Mouse (Mus musculus) left cerebral cortex, postnatal 14 days (tissue): ENCODE measurements around the gene Pdk4. TPM values are rescaled to one million over a fixed set of nuclear protein-coding genes. Genes with fewer than 3 reads are reported as not detected.

Experiments used
- DNase-seq, 2 experiments: peaks; one replicate each; pipeline ENCODE4 v3.0.0; 2021 to 2022; ENCODE audit warnings: low spot score in 2 of 2, mixed read lengths in 1 of 2
- intact Hi-C: fragments of 180-260 bp; cut with DNase I; formaldehyde crosslinking; loops from one replicate; pipeline ENCODE4 v1.15.1; 2025
- long read RNA-seq, 2 experiments: library from polyadenylated mRNA; stranded (forward); transcript quantifications; one replicate each; pipeline ENCODE4 v2.0.0; 2021
- total RNA-seq, 2 experiments: library from RNA; stranded (reverse); gene quantifications; 2 replicates each; pipeline ENCODE4 v1.2.3; 2021

Gene Pdk4
- 10 to 100 TPM in 1 of 2 experiments, 1 to 10 TPM in 1; 9.4 to 10.6 TPM for total RNA-seq
- long read RNA-seq, experiment 1, transcript Pdk4-201 (11 exons, 3,484 nt): major isoform, 5 of 6 reads
- long read RNA-seq, experiment 1, partial matches to known transcripts: 0 of 6 reads
- long read RNA-seq, experiment 1, other reads (novel, unspliced or antisense): 1 of 6 reads
- long read RNA-seq, experiment 2, transcript Pdk4-201 (11 exons, 3,484 nt): major isoform, 11 of 12 reads
- long read RNA-seq, experiment 2, partial matches to known transcripts: 0 of 12 reads
- long read RNA-seq, experiment 2, other reads (novel, unspliced or antisense): 0 of 12 reads

DNA sequence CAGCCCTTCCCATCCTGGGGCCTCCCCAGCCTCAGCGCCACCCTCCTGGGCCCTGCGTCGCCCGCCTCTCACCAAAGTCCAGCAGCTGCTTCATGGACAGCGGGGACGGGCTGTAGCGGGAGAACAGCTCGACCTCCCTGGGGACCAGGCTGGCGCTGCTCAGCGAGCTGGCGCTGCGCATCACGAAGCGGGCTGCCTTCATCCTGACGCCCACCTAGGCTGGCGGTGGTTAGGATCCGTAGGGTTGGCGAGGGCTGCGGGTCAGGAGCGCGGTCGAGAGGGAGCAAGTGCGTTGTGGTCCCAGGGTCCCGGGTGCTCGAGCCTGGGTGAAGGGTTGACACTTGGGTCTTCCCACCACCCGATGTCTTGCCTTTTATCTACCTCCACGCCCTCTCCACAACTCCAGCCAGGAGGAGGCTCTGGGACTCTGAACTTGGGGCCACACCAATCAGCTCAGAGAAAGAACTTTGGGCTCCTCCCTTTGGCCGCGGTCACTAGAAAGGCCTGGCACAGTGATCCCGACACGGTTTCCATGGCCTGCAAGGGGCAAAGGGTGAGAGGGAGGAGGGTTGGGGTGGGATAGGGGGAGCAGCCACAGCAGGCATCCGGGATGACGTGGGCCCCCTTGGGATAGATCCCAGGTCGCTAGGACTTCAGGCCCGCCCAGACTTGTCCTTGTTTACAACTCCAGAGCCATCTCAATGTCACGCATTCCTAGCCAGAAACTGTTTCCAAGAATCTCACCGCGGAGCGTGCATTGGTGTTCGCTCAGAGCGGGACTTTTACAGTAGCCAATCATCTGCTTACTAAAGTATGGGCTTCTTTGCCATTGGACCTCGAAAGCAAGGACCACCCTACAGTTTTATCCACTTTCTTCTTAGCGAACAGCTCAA, at the start of gene Pdk4:
TSS of gene Pdk4 (minus strand) at position 349 of the 893 bp plus-strand sequence.
- DNase-seq: peak; percentile 72 to 87
- intact Hi-C loops: loop anchor here (10.0 kb wide), 1 partner anchor 81 kb away; no protein-coding TSS in a partner anchor

GRCm38 (mm10) chr6:5537855-5538365, 41.8 kb upstream of the Pdk4 start:
- intact Hi-C loops: no loop called here

GRCm38 (mm10) chr6:5535754-5536153, 39.6 kb upstream of the Pdk4 start:
- intact Hi-C loops: no loop called here

More at GRCm38 (mm10) chr6:5537855-5538365, 41.8 kb upstream of the Pdk4 start:
- DNase-seq: no peak

DNA sequence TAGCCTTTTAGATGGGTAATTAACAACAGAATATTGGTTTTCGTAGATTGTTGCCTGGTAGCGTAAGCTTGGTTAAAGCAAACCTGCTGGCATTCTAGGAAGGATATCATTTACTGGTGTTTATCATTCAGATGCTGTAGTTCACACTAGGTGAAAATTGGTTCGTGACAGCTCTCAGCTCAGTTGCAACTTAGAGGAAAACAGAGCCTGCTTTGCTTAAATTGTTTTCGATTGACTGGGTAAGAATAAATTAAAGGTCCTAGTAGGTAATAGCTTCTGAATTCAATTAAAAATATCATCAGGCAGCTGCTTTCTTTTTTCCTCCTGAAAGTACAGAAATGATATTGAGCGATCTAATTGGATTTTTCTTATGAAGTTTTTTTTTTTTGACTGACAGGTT, 21.0 kb upstream of the Pdk4 start:
- intact Hi-C loops: no loop called here
- no peak for DNase-seq

More at GRCm38 (mm10) chr6:5535754-5536153, 39.6 kb upstream of the Pdk4 start:
- no peak for DNase-seq

GRCm38 (mm10) chr6:5509757-5510156, 13.6 kb upstream of the Pdk4 start:
- intact Hi-C loops: no loop called here
- DNase-seq: no peak

DNA sequence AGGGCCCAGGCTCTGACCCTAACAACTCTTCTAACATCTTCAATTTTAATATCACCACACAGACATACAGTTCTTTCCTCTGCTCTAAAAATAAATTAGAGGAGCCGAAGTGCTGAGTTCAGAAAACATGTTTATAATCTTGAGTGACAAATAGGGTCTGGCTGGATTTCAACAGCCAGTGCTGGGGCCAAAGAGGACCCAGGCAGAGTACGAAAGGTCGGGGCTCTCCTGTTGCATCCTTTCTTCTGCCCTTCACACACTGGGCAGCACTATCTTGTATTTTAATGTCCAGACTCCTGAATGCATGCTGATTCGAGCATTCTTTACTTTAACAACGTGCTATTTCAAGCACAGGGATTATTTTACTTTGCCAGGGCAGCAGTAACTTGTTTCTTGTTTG, 13.2 kb upstream of the Pdk4 start:
- no peak for DNase-seq
- intact Hi-C loops: no loop called here

- DNase-seq: no peak
- intact Hi-C loops: no loop called here
Observed at GRCm38 (mm10) chr6:5507821-5508220, 11.7 kb upstream of the Pdk4 start.

DNA sequence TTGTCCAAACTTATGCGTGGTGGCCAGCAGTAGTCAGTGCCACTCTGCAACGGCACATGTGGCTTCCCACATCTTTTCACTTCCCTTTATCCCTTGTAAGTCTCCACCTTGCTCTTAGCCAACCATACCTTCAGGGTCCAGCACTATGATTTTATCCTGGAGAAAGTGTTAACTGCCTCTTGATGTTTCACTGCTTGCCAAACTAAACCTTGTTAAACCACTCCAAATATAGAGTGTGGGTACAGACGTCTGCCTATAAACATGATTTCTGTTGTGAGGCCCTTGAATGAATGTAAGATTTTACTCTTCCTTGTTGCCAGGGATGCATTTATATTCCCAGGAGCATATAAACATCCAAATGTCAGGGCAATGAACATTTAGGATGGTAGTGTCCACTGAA, 10.2 kb upstream of the Pdk4 start:
- DNase-seq: no peak
- intact Hi-C loops: no loop called here

DNA sequence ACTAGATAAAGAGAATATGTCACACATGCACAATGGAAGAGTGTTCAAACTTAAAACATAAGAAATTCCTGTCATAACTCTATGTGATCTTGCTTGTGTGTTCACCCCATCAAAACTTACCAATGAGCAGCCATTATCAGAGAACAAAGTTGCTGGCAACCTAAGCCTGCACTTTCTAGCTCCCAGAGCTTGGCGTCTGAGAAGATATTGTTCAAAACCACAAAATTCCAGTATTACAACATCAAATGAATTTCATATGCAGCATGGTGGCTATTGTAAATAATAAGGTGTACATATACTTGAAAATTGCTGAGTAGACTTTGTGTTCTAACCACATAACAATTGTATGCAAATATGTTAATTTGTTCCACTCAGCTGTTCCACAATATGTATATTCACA, 6.7 kb upstream of the Pdk4 start:
- no peak for DNase-seq
- intact Hi-C loops: no loop called here

DNA sequence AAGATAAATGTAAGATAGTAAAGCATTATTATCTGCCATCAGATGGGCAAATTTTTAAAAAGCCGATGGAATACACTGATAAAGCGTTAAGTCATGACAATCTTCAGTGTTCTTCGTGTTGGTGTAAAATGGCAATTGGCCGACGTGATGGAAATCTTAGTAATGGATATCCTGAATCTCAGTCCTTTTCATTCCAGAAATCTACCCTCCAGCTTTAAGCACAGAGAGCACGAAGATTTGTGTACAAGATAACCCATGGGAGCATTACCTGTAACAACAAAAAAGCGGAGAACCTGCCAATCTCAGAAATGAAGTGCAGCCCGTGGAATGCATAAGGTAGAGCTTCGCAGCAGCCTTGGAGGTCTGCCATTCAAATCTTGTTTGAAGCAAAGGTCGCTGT, 5.4 kb upstream of the Pdk4 start:
- intact Hi-C loops: no loop called here

GRCm38 (mm10) chr6:5498740-5499139, 2.6 kb upstream of the Pdk4 start:
- intact Hi-C loops: loop anchor here (10.0 kb wide), 1 partner anchor 84 kb away; no protein-coding TSS in a partner anchor
- DNase-seq: no peak

More for the DNA sequence above, 5.4 kb upstream of the Pdk4 start:
- no peak for DNase-seq

- intact Hi-C loops: loop anchor here (10.0 kb wide), 1 partner anchor 82 kb away; no protein-coding TSS in a partner anchor
- no peak for DNase-seq
Observed at GRCm38 (mm10) chr6:5496854-5497235, 736 bp upstream of the Pdk4 start.

DNA sequence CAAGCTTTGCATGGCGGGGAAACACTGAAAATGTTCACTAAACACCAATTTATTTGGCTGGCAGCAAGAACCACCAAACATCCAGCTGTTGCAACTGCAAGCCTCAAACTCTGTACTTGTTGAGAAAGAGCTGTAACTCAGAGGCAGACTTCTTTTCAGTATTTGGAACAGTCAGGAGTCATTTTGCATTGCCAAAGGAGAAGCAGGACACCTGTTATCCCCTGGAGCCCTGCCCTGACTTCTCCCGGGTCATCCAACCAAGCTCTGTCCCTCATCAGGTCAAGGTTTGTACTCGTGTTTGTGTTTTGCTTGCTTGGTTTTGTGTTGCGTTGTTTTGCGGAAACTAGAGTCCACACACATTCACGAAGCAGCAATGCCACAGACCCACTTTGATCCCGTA, 11.1 kb downstream of the Pdk4 start:
- DNase-seq: no peak
- intact Hi-C loops: no loop called here

GRCm38 (mm10) chr6:5482270-5482783, 13.8 kb downstream of the Pdk4 start:
- DNase-seq: no peak
- intact Hi-C loops: no loop called here

DNA sequence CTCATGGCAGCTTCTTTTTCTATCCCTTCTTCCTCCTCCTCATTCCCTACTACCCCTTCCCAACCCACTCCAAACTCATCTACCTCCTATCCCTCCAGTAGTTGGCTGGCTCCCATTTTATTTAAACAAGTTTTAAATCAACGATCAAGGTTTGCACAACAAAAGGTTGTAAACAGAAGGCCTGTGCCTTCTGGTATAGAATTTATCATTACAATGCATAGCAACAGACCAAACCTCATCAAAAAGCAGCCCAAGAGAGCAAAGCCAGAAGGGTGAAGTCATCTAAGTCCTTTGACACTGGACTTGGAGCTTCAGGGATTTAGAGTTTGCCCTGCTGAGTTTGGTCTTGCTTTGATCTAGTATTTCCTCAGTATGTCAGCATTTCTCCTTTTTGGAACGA, 15.0 kb downstream of the Pdk4 start:
- intact Hi-C loops: no loop called here
- DNase-seq: no peak

GRCm38 (mm10) chr6:5474021-5474420, 22.1 kb downstream of the Pdk4 start:
- intact Hi-C loops: no loop called here
- DNase-seq: no peak

- no peak for DNase-seq
- intact Hi-C loops: no loop called here
Observed at GRCm38 (mm10) chr6:5472692-5473091, 23.4 kb downstream of the Pdk4 start.

DNA sequence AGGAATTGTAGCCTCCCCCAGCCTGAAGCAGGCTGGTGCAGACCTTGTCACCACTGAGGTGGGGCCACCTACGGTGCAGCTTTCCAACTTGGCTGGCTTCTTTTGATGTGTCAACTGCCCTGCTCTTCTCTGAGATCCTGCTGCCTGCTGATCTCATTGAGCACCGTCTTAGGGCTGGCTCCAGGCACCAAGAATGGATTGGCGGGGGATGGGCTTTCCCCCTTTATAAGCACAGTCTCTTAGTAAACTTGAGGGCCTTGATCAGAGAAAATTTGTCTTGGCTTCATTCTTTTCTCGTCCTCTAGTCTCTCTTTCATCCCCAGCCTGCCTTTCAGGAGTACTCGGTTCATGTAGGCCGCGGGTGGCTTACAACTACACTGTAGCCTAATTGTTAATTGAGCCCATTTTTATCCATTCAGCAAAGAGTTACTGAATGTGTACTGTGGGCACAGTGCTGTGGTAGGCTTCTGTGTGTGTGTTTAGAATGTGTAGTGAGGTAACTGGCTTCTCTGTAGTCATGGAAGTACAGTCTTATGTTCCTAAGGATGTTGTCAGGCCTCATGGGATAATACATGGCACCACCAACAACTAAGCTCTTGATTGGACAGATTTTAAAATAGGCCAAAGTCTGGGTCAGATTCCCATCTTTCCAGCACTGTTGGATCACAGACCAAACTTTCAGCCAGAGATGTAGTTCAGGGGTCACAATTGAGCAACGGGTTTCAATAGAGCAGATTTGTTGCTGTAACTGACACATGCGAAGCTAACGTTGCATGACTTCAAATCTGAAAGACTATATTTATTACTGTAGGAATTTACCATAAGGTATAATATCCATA, 25.4 kb downstream of the Pdk4 start:
- DNase-seq: peak in 1 of 2 experiments; percentile 22
- intact Hi-C loops: no loop called here

DNA sequence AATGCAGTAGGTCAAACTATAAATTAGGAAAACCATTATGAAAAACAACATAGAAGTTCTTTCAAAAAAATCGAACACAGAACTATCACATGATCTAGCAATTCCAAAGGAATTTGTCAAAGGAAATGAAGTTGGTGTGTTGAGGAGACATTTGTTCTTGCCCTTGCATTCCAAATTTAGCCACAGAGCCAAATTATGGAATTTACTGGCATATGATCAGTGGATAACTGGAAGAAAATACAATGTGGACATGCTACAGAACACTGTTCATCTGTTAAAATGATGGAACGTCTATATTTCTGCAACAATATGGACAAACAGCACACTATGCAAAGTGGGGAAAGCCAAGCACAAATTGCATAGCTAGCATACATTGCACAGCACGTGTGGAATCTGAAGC, 40.3 kb downstream of the Pdk4 start:
- DNase-seq: no peak
- intact Hi-C loops: no loop called here
